Mouse (Mus musculus): ENCODE measurements around the gene Fgfr2.
A peak's percentile ranks its signal among the peaks of the same experiment; 100 is the strongest.
"Not testable (repeated sequence)": the region's sequence is repeated elsewhere in the genome, so short reads cannot be mapped to it uniquely, and the experiment has no call there.

Fgfr2 gene

DNA sequence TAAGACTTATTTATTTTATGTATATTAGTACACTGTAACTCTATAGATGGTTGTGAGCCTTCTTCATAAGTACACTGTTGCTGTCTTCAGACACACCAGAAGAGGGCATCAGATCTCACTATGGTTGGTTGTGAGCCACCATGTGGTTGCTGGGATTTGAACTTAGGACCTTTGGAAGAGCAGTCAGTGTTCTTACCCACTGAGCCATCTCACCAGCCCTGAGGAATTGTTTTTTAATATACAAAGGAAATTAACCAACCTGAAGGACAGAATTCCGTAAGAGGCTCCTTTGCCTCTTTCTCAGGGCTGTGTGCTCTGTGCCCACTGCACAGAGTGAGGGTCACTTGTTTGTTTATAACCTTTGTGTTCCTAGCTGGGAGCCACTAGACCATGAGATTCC, 2455.1 kb downstream of the Fgfr2 start:
- not testable (repeated sequence) for DNase-seq (ENCODE audit: low read depth)

DNA sequence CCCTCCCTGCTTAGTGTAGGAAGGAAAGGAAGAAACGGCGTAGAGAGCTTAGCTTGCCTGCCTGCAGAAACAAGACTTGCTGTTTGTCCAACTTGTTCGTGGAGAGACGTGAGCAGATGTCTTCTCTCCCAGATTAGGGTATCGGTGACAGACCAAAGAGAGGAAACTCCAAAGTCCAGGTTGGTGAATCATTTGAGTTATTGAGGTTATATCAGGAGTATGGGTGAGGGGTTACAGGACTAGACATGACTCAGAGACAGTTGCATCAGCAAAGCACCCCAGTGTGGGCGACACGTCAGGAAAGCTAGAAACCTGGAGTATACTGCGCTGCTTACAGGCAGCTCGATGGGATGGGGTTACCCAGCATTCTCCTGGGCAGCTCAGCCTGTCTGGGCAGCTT, 2457.8 kb downstream of the Fgfr2 start:
- no peak for DNase-seq (ENCODE audit: low read depth)

DNA sequence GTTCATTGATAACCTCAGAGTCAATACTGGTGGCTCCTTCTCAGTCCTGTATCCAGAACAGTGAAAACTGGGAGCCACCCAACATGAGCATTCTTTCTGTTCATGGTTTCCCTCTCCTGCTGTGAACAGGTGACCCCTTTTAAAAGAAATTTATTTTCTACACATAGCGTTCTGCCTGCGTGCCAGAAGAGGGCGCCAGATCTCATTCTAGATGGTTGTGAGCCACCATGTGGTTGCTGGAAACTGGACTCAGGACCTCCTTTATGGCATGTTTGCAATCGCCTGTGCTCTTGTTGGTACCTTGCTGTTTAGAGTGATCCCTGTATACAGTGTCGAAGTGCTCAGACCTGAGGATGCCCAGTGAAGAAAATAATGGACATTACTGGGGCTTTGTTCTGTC, 2458.5 kb downstream of the Fgfr2 start:
- no peak for DNase-seq (ENCODE audit: low read depth)

DNA sequence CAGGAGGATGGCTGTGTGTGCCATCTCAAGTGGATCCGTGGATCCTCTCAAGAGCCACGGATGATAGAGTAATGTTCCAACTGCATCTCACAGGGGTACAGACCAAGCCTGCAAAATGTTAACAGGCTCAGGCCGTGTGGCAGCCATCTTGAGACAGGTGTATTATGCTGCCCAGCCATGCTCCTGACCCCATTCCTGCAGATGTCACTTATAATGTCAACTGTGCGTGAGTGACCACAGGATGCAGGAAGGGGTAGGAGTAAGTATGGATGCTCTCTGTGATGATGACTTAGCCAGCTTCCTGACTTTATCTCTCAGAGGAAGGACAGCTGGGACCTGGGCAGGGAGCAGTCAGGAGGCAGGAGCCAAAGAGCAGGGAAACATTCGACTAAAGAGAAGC, 2459.1 kb downstream of the Fgfr2 start:
- no peak for DNase-seq (ENCODE audit: low read depth)

DNA sequence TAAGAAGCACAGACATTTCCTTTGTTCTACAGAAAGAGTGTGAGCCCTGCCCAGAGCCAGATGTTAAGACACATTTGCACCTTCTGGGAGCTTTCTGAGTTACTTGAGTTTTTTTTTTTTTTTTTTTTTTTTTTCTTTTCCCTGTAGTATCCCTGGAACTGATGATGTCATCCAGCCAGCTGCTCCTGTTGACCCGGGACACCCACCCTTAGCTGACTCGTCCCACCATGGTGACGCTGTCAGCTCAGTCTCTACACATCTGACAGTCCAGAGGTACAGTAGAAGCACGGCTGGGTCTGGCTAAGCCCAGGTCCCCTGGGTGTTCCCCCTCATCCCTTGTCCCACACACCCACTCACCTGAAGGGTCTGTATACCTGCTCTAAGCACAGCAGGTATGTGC, 2460.3 kb downstream of the Fgfr2 start:
- DNase-seq (ENCODE audit: low read depth), result no peak

DNA sequence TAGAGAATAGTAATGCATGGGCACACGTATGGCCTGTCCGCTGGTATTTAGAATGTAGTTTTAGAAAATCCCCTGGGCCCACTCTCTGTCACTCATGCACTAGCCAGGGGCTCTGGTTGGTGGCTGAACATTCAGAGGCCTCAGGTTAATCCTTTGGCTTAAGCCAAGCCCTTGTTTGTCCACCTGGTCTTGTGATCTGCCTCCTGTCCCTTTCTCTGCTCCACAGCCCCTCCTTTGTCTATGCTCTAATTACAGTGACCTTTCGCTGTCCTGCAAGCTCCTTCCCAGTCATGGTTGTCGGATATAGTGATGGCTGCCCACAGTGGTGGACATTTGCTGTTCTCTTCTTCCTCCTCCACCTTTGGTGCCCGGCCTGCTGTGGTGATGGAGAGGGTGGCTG, 2460.9 kb downstream of the Fgfr2 start:
- no peak for DNase-seq (ENCODE audit: low read depth)

DNA sequence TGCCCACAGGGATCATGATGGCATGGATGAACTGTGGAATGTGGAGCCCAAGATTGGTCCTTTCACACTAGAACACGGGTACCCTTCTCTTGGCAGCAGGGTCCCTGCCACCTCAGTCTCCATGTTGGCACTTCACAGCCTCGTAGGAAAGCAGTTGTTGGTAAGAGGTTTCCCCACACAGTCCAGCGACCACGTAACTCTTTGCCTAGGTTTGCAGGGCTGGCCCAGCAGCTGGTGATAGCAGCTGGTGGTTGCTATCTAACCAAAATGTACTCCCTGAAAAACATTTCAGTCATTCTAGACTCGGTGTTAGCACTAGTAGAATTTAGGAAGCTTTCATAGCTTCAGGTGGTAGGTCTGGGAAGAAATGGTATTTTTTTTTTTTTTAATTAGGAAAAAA, 2464.0 kb downstream of the Fgfr2 start:
- DNase-seq (ENCODE audit: low read depth), result no peak

DNA sequence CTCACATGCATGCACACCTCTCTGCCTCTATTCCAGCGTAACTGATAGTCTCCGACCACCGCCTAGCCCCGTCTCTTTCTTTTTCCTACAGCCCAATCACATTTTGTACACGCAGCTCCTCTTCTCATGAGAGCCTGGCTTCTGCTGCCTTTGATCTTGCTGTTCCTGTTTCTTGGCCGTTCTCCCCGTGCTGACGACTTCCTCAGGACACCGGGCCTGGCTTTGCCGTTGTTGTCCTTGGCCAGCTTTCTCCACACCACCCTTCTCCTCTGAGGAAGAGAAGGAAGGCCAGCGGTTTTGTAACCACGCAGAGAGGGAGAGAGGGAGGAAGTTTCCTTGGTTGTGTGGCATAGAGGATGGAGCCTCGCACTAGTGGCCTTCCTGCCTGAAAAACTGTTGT, 2465.4 kb downstream of the Fgfr2 start:
- DNase-seq (ENCODE audit: low read depth), result no peak

DNA sequence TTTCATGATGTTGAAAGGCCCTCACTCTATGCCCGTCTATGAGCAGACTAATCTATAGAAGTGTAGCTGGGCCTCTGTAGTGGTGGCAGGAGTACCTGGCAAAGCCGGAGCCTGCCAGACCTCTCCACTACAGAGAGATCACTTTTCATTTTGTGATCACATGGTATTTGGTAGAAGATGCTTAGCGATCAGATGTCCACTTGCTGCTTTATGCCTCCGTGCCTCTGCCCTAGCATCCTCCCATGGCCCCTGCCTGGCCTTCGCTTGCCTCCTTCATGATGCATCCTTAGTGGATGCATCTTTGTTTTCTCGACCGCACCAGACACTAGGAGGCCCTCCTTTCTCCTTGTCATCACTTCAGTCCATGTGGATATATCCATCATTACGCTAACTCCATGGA, 2466.2 kb downstream of the Fgfr2 start:
- DNase-seq (ENCODE audit: low read depth), result no peak

DNA sequence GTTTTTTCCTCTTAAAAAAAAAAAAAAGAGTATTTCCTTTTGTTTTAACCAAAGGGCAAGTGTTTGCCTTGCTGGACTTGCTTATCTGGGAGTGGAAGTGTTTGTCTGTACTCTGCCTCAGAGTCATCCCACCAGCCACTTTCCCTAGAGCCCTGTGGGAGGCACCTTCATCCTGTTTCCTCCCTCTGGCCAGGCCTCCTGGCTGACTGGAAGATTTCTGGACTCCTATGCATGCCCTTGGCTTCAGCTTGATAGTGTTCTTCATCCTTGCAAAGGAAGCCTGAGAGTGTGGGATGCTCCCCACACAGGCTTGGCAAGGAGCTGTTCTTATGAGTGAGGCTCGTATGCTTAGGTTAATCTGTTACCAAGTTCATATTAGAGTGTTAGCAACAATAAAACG, 2468.6 kb downstream of the Fgfr2 start:
- DNase-seq (ENCODE audit: low read depth), result no peak

DNA sequence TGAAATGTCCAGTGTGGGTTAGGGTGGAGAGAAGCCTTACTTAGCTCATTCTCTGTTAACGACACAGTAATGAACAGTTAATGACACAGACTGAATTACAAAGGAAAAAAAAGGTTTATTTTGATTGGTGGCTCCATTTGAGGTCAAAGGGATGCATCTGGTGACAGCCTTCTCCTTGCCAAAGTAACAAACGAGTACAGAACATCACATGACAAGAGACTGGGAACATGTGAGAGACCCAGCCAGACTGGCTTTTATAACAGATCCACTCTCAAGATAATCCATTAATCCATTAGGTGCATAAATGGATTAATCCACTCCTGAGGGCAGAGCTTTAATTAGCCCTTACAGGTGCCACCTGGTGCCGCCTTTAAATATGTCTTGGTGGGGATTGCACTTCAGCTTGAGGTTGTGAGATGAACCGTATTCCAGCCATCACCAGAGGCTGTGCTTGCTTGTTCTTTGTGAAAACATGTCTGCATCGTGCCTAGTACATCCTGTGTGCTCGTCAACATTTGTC, 2470.1 kb downstream of the Fgfr2 start:
- DNase-seq (ENCODE audit: low read depth), result no peak

DNA sequence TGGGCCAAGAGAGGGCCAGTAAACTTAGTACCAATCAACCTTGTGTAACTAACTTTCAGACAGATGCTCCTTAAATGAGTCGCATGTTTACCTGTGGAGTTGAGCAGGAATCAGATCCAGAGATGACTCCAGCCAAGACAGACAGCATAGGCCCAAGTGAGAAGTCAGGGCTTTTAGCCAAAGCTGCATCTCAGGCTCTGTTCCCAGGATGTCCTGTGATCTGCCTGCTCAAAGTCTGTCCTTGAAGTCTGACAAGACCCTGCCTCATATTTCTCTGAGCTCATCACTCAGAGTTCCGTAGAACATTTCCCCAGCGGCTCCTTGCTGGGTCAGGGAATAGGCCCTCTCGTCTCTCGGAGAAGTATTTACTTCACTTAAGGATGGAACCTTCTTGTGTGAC, 2472.5 kb downstream of the Fgfr2 start:
- DNase-seq (ENCODE audit: low read depth), result no peak

DNA sequence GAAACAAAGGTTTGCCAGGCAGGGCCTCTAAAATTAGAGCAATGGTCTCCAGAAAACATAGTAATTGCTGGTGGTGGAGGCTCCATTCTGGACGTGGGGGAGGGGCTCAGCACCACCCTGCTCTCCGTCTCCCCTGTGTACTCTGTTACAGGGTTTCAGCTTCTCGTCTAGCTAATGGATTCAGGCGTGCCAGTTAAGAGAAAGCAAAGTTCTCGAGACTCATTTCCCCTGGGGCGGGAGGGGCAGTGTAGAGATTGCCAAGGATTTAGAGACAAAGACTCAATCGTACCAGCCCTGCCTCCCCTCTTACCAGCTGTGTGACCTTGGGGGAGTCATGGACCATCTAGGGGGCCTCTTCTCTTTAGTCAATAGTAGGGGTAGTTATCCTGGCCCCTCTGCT, 2473.9 kb downstream of the Fgfr2 start:
- no peak for DNase-seq (ENCODE audit: low read depth)

DNA sequence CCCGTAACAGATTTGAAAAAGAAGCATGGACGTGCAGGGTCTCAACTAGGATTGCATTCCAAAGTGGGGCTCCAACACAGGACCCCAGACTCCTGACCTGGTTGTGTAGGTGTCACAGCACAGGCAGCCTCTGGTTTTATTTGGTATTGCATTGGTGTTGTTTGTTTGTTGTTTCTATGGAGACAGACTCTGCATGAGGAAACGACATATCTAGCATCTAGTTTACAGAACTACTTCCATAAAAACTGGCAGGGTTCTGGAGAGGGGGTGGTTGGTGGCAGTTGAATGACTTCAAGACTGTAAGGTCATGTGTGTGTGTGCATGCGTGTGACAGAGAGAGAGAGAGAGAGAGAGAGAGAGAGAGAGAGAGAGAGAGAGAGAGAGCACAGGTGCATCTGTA, 2475.1 kb downstream of the Fgfr2 start:
- no peak for DNase-seq (ENCODE audit: low read depth)

DNA sequence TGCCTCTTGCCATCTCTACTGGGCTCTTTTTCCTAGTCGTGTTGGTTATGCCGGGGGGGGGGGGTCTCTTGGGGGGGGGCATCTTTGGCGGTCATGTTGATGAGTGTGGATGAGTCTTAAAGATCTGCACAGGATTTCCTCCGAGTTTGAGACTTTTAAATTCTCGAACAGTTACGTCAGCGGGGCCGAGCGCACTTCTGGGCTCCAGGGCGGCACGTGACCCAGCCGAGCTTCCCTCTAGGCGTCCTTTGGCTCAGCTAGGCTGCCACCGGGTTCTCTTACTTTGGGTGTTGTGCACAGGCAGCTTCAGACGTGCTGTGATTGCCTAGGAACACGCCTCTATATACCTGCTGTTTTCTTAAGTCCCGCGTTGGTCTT, 2476.4 kb downstream of the Fgfr2 start:
- peak; percentile 77 for DNase-seq (ENCODE audit: low read depth)

DNA sequence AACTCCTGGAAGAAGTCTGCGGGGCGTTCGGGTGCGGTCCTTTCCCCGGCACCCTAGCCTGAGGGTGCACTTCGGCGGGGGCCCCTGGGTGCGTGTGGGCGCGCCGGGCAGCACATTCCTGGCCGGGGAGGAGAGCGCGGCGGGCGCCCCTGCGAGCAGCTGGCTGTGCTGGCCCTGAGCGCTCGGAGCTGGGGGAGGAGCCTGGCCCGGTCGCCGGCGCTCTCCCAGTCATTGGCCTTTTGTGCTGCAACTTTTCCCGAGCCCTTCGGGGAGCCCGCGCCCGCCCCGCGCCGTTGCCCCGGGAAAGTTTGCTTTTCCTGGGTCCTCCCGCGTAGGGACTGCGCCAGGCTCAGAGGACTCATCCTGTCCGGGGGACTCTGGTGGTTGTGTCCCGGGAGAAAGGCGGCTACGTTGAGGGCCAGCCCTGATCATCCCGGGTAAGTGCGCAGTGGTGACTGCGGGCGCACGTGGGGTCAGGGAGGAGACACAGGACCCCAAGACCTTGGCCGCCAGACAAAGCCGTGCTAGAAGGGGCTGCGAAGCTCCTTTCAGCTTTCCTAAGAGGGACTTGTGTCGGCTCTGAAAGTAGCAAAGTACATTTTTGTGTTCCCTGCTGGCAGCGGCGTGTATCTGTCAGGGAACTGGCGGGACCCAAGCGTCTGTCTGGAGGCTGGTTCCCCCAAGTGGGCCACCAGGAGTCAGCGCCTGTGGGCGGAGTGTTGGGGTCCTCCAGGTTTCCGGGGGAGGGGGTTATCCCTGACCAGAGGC, 2477.0 kb downstream of the Fgfr2 start:
- DNase-seq (ENCODE audit: low read depth), result peak; percentile 60

DNA sequence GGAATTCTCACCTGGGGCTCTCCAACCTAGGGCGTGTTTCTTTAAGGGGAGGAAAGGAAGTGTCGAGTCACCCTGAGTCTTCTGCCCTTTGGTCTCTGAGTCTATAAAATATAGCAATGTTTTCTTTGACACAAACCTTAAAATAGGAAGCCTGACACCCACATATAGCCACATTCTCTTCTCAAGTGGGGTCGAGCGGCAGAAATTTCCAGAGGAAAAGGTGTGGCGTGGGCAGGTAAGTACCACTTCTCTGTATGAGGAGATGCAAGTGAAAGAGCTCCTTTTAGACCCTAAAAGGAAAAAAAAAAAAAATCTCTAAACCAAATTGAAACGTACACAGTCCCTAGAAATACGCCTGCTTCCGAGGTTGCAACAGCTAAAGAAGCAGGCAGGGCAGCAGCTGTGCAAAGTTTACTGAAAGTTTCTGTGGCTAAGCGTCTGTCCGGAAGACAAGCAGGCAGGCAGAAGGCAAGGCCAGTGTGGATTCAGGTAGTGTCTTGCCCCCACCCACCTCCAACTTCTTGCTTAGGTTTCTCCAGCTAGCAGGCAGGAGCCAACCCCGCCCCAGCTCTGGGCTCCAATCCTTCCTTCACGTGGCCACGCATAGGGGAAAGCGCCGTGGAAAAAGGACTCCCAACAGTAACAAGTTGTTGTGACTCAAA, 2477.7 kb downstream of the Fgfr2 start:
- DNase-seq (ENCODE audit: low read depth), result peak; percentile 55

DNA sequence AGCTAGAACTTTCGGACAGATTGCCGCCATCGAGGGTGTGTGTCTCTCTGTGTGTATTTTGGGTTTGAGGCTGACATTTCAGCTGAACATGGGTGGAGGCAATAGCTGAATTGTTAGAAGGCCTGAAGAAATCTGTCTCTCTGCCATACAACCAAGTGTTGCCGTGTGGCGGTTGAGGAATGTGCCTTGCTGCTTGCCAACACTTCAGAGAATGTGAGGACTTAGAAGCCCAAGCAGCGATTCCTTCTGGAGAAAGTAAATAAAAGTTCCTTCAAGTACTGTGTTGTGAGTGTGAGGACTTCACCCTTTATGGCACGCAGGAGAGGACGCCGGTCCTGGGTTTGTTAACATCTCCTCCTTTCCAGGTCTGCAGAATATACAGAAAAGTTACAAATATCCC, 2482.5 kb downstream of the Fgfr2 start:
- DNase-seq (ENCODE audit: low read depth), result no peak

DNA sequence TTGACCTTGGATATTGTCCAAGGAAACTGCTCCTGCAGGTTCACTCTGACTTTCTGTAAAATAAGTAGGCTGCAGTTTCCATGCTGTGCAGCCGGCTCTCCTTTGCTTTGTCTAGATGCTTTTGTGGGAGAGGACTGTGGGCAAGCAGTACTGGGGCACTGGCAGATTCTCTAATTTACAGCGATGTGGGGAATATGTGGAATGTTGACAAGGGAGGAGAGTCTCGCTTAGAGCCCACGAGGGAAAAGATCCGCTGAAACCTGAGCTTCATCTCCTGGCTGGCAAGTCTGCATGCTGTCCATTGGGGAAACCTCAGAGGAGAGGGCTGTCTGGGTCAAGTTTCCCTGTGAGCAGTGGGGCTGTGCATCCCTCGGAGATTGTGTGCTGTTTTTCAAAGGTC, 2485.3 kb downstream of the Fgfr2 start:
- DNase-seq (ENCODE audit: low read depth), result no peak

DNA sequence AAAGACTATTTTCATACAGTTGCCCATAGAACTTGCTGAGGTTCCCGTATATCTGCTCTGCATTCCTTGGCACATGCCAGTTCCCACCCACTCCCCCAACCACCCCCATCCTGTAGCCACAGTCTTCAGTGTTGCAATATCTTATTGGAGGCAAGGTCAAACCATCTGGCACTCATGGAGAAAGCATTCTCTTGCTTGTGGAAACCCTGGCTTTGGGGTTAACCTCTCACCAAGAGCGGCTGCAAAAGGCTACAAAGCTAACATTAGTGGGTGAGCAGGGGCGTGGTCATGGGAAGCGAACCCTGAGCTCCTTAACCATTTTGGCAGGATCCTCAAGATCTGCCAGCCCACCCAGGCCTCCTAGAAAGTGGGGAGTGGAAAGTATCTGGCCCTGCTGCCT, 2486.2 kb downstream of the Fgfr2 start:
- DNase-seq (ENCODE audit: low read depth), result no peak

DNA sequence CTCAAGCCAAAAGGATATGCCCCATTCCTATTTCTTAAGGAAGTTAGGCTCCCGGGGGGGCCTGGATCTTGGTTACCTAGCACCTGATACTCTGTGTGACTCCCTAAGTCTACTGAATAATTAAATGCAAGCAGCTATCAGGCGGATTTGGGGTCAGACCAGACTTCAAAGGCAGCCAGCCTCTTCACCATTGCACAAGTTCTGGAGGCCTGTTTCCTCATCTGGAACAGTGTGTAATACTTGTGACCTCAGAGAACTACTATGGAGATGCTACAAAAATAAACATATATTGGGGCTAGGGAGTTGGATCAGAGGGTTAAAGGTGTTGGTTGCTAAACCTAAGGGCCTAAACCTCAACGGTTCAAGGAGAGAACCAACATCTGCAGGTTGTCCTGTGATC, 2486.9 kb downstream of the Fgfr2 start:
- peak; percentile 5 for DNase-seq (ENCODE audit: low read depth)

DNA sequence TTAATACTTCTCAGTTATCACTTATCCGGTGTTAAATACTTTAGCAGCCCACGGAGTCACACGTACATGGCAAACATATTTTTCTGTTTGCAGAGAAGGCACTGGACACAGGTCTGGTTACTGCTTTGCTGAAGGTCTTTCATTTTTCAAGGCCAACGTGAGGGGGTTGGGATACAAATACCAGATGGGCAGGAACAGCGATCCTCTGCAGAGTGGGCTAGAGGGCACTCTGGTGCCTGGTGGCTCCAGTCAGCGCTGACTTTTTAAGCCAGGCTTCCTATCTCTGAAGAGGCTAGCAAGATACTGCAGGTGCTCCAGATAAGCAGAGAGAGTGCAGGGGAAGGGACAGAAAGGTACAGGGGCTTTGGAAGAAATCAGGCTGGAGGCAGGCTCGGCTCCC, 2487.9 kb downstream of the Fgfr2 start:
- DNase-seq (ENCODE audit: low read depth), result no peak

DNA sequence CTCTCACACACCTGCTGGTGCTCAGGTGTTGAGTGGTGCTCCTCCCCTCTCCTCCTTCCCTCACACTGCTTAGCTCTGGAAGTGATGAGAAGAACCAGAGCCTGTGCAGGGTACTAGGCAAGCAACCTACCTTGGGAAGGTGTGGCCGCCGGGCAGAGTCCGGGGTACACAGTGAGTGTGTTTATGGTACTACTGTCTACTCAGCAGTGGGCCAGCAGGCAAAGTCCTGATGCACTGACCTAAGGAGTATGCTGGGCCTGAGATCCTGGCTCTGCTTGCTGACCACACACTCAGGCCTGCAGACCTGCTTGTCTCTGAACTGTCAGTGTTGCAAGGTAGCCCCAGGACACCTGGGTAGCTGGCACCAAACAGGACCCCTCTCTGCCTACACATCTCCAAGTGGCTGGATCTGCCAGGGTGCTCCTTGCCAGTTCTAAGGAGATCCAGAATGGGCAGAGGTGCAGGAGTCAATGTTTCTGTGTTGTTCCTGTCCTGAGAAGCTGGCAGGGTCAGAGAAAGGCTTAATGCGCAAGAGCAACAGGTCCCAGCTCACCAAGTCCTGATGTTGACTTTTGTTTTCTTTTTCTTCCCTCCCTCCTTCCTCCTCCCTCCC, 2488.8 kb downstream of the Fgfr2 start:
- DNase-seq (ENCODE audit: low read depth), result no peak

DNA sequence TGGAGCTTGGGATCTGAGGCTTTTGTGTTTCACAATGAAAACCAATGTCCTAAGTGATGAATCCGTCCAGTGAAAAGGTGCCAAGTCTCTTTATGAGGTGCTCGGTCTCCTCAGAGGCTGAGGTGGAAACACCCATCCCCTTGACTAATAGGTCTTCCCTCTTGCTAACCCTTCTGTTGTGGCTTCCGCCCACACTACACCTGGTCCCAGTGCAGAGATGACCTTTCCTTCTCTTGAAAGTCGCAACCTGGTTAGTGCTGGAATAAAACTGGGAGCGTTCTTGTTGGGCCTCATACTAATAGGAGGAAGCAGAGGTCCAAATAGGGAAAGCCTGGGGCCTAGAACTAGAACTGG, 2490.8 kb downstream of the Fgfr2 start:
- DNase-seq (ENCODE audit: low read depth), result no peak

Data from 416B (cell line).